Mouse (Mus musculus) liver, embryonic 11.5 days (tissue): Measurements from ENCODE around the gene Olfr727. TPM values are rescaled to one million over a fixed set of nuclear protein-coding genes. Genes with fewer than 3 reads are reported as not detected.

Experiments
- ATAC-seq: fragments of 200-750 bp; cut with Nextera tagmentation; replicated peaks from 2 replicates; pipeline ENCODE4 v1.8.0; 2017; ENCODE audit warnings: moderate number of reproducible peaks, mild to moderate bottlenecking, moderate TSS enrichment, moderate library complexity; ENCODE audit not compliant: low FRiP score
- DNase-seq: peaks from one replicate; pipeline ENCODE4 v3.0.0-alpha.2; 2017; ENCODE audit warnings: low spot score
- H3K27ac ChIP-seq: fragments of 300-500 bp; sonication (generic); 2 replicates; pipeline ENCODE4 v1.5.1; 2014; ENCODE audit warnings: mild to moderate bottlenecking, low read depth, low read length, control low read depth
- H3K27me3 ChIP-seq: fragments of 300-500 bp; sonication (generic); replicated peaks from 2 replicates; pipeline ENCODE4 v1.6.1; 2014; ENCODE audit warnings: low read length, mixed read lengths; ENCODE audit not compliant: control insufficient read depth, insufficient read depth
- H3K36me3 ChIP-seq: fragments of 300-500 bp; sonication (generic); 2 replicates; pipeline ENCODE4 v1.6.1; 2014; ENCODE audit warnings: mild to moderate bottlenecking, low read length, moderate library complexity, mixed read lengths; ENCODE audit not compliant: control insufficient read depth, insufficient read depth
- H3K4me1 ChIP-seq: fragments of 300-500 bp; sonication (generic); replicated peaks from 2 replicates; pipeline ENCODE4 v1.6.1; 2014; ENCODE audit warnings: low read length, mixed read lengths; ENCODE audit not compliant: control insufficient read depth, insufficient read depth
- H3K4me2 ChIP-seq: fragments of 300-500 bp; sonication (generic); 2 replicates; pipeline ENCODE4 v1.6.1; 2014; ENCODE audit warnings: mild to moderate bottlenecking, control low read depth, moderate library complexity
- H3K4me3 ChIP-seq: fragments of 300-500 bp; sonication (generic); 2 replicates; pipeline ENCODE4 v1.5.1; 2014; ENCODE audit warnings: low read depth, low read length, control low read depth
- H3K9ac ChIP-seq: fragments of 300-500 bp; sonication (generic); 2 replicates; pipeline ENCODE4 v1.6.1; 2014; ENCODE audit warnings: low read depth, low read length, control low read depth
- H3K9me3 ChIP-seq: fragments of 300-500 bp; sonication (generic); 2 replicates; pipeline ENCODE4 v1.6.1; 2016; ENCODE audit warnings: low read length, inconsistent platforms, mixed read lengths; ENCODE audit not compliant: control insufficient read depth
- WGBS: fragments of 180-500 bp; shearing (Covaris S2); extraction: QIAGEN DNeasy Blood & Tissue Kit; methylation state at CpG from one replicate; pipeline ENCODE4 v1.1.7; 2014; 5-methylcytosine and 5-hydroxymethylcytosine counted together
- polyA plus RNA-seq: library from polyadenylated mRNA; unstranded; fragments of >200 nt; fragmentation: Nextera tagmentation; extraction: Ambion mirVana; gene quantifications from 2 replicates; pipeline ENCODE4 v1.2.1, GENCODE M21; 2014

Olfr727 gene
- polyA plus RNA-seq = not detected in 2 replicates

GRCm38 (mm10) chr14:50122886-50123285 is at the start of gene Olfr727:
Olfr727 (plus strand) TSS chr14:50123186.
- H3K4me3 ChIP-seq = no peak within 1 kb of the TSS
- no peaks in the 10 kb centered on the region for H3K36me3 ChIP-seq
- H3K9ac ChIP-seq = no peak within 1 kb of the TSS
- H3K9me3 ChIP-seq = no peaks in the 10 kb centered on the region
- DNase-seq (no peak), ATAC-seq (no peak)
- no peaks in the 10 kb centered on the region for H3K4me1 ChIP-seq
- H3K27me3 ChIP-seq = no peaks in the 10 kb centered on the region
- no peak within 1 kb of the TSS for H3K27ac ChIP-seq
- 74% methylated on average over 1 of the region's 1 CpGs for WGBS
- no peak within 1 kb of the TSS for H3K4me2 ChIP-seq

- Histone ChIP-seq H3K9me3 (no peaks in the 10 kb centered on the region), H3K4me3 (no peak within 1 kb of the TSS), H3K9ac (no peak within 1 kb of the TSS), H3K36me3 (no peaks in the 10 kb centered on the region), H3K4me2 (no peak within 1 kb of the TSS), H3K27ac (no peak within 1 kb of the TSS), H3K4me1 (no peaks in the 10 kb centered on the region), H3K27me3 (no peaks in the 10 kb centered on the region)
- ATAC-seq = no peak
- DNase-seq = no peak
- WGBS = 63% methylated on average over 1 of the region's 1 CpGs
These were observed 32.1 kb upstream of the Olfr727 start, which contains the start of gene Olfr726 for GRCm38 (mm10) chr14:50090853-50091252. Olfr726 (minus strand) TSS chr14:50090953.

GRCm38 (mm10) chr14:50142580-50142979 is 19.6 kb downstream of the Olfr727 start, which contains the start of gene Olfr728:
Olfr728 (minus strand) TSS chr14:50142680.
- WGBS = 87% methylated on average over 5 of the region's 5 CpGs

GRCm38 (mm10) chr14:50152810-50153209 is 29.8 kb downstream of the Olfr727 start, which contains the start of gene Olfr729:
Olfr729 (minus strand) TSS chr14:50152910.
- H3K9ac ChIP-seq = no peak within 1 kb of the TSS
- H3K27ac ChIP-seq = no peak within 1 kb of the TSS
- no peak within 1 kb of the TSS for H3K4me2 ChIP-seq
- H3K27me3 ChIP-seq = no peaks in the 10 kb centered on the region
- no peaks in the 10 kb centered on the region for H3K36me3 ChIP-seq
- H3K4me3 ChIP-seq = no peak within 1 kb of the TSS
- DNase-seq = no peak
- no peak for ATAC-seq
- H3K4me1 ChIP-seq = no peaks in the 10 kb centered on the region
- no peaks in the 10 kb centered on the region for H3K9me3 ChIP-seq

More at GRCm38 (mm10) chr14:50142580-50142979, 19.6 kb downstream of the Olfr727 start, which contains the start of gene Olfr728:
- Histone ChIP-seq H3K27me3 (no peaks in the 10 kb centered on the region), H3K9me3 (no peaks in the 10 kb centered on the region; the same call in 1 of the 2 replicates), H3K27ac (no peak within 1 kb of the TSS), H3K9ac (no peak within 1 kb of the TSS), H3K4me2 (no peak within 1 kb of the TSS), H3K36me3 (no peaks in the 10 kb centered on the region), H3K4me1 (no peaks in the 10 kb centered on the region), H3K4me3 (no peak within 1 kb of the TSS)
- DNase-seq (no peak), ATAC-seq (no peak)

Other genes with a start within 250 kb of the Olfr727 start
- gene Olfr722, start 221.2 kb upstream of the Olfr727 start, polyA plus RNA-seq = not detected in 2 replicates
- not detected in 2 replicates for gene Olfr723, start 191.4 kb upstream of the Olfr727 start, polyA plus RNA-seq
- not detected in 2 replicates for gene Olfr724, start 159.9 kb upstream of the Olfr727 start, polyA plus RNA-seq
- gene Olfr725, start 82.8 kb upstream of the Olfr727 start, polyA plus RNA-seq = not detected in 2 replicates
- not detected in 2 replicates for gene Olfr726, start 32.2 kb upstream of the Olfr727 start, polyA plus RNA-seq
- not detected in 2 replicates for gene Olfr728, start 19.5 kb downstream of the Olfr727 start, polyA plus RNA-seq
- not detected in 2 replicates for gene Olfr729, start 29.7 kb downstream of the Olfr727 start, polyA plus RNA-seq
- gene Olfr730, start 65.0 kb downstream of the Olfr727 start, polyA plus RNA-seq = not detected in 2 replicates
- not detected in 2 replicates for gene Olfr731, start 118.7 kb downstream of the Olfr727 start, polyA plus RNA-seq
- not detected in 2 replicates for gene Olfr732, start 161.0 kb downstream of the Olfr727 start, polyA plus RNA-seq
- gene Olfr733, start 178.3 kb downstream of the Olfr727 start, polyA plus RNA-seq = not detected in 2 replicates
- not detected in 2 replicates for gene Olfr734, start 203.6 kb downstream of the Olfr727 start, polyA plus RNA-seq
- not detected in 2 replicates for gene Olfr735, start 225.7 kb downstream of the Olfr727 start, polyA plus RNA-seq
- gene Tlr11, start 234.7 kb downstream of the Olfr727 start, polyA plus RNA-seq = not detected in 2 replicates